Mouse (Mus musculus): ENCODE measurements around the gene Fbp2.

Fbp2 gene

GRCm38 (mm10) chr13:62857941-62858915, at the start of gene Fbp2:
Gene Fbp2, minus strand, starts transcription at chr13:62858422.
- DNase-seq (ENCODE audit: low read depth, low spot score), result peak; percentile 78

- DNase-seq (ENCODE audit: low read depth, low spot score), result no peak
These were observed 49.4 kb upstream of the Fbp2 start for GRCm38 (mm10) chr13:62907527-62908162.

GRCm38 (mm10) chr13:62901139-62901538, 42.9 kb upstream of the Fbp2 start:
- no peak for DNase-seq (ENCODE audit: low read depth, low spot score)

- no peak for DNase-seq (ENCODE audit: low read depth, low spot score)
These were observed 39.9 kb upstream of the Fbp2 start for GRCm38 (mm10) chr13:62897927-62898646.

- no peak for DNase-seq (ENCODE audit: low read depth, low spot score)
These were observed 35.0 kb upstream of the Fbp2 start for GRCm38 (mm10) chr13:62893044-62893842.

- DNase-seq (ENCODE audit: low read depth, low spot score), result no peak
These were observed 31.1 kb upstream of the Fbp2 start for GRCm38 (mm10) chr13:62889311-62889710.

- no peak for DNase-seq (ENCODE audit: low read depth, low spot score)
These were observed 29.7 kb upstream of the Fbp2 start, which contains the start of gene Fbp1 for GRCm38 (mm10) chr13:62887712-62888441. Gene Fbp1, minus strand, starts transcription at chr13:62888282.

GRCm38 (mm10) chr13:62884536-62884935, 26.3 kb upstream of the Fbp2 start:
- no peak for DNase-seq (ENCODE audit: low read depth, low spot score)

GRCm38 (mm10) chr13:62883925-62884324, 25.7 kb upstream of the Fbp2 start:
- DNase-seq (ENCODE audit: low read depth, low spot score), result no peak

GRCm38 (mm10) chr13:62883436-62883835, 25.2 kb upstream of the Fbp2 start:
- DNase-seq (ENCODE audit: low read depth, low spot score), result no peak

- no peak for DNase-seq (ENCODE audit: low read depth, low spot score)
These were observed 24.6 kb upstream of the Fbp2 start for GRCm38 (mm10) chr13:62882856-62883255.

GRCm38 (mm10) chr13:62881336-62881735, 23.1 kb upstream of the Fbp2 start:
- no peak for DNase-seq (ENCODE audit: low read depth, low spot score)

- no peak for DNase-seq (ENCODE audit: low read depth, low spot score)
These were observed 21.8 kb upstream of the Fbp2 start for GRCm38 (mm10) chr13:62879831-62880615.

- no peak for DNase-seq (ENCODE audit: low read depth, low spot score)
These were observed 21.2 kb upstream of the Fbp2 start for GRCm38 (mm10) chr13:62879411-62879810.

GRCm38 (mm10) chr13:62877247-62877646, 19.0 kb upstream of the Fbp2 start:
- no peak for DNase-seq (ENCODE audit: low read depth, low spot score)

GRCm38 (mm10) chr13:62876111-62876510, 17.9 kb upstream of the Fbp2 start:
- no peak for DNase-seq (ENCODE audit: low read depth, low spot score)

- DNase-seq (ENCODE audit: low read depth, low spot score), result no peak
These were observed 14.0 kb upstream of the Fbp2 start for GRCm38 (mm10) chr13:62872252-62872651.

- no peak for DNase-seq (ENCODE audit: low read depth, low spot score)
These were observed 12.4 kb upstream of the Fbp2 start for GRCm38 (mm10) chr13:62870605-62871004.

- DNase-seq (ENCODE audit: low read depth, low spot score), result no peak
These were observed 8.6 kb upstream of the Fbp2 start for GRCm38 (mm10) chr13:62866817-62867216.
